Mouse (Mus musculus) megakaryocyte, embryonic 14.5 days (primary cell): ENCODE results near the gene Eef2k.

ENCODE experiments used
- FLI1 ChIP-seq: IDR thresholded peaks from 2 replicates; pipeline ENCODE4 v1.6.1; 2012; ENCODE audit warnings: low read length, inconsistent platforms, mixed read lengths
- GATA1 ChIP-seq: IDR thresholded peaks from 3 replicates; pipeline ENCODE4 v1.6.1; 2012; ENCODE audit warnings: mixed read lengths, low read length, inconsistent platforms, borderline replicate concordance

- TF ChIP-seq GATA1 (no peak), FLI1 (no peak)
These were observed at the start of gene Eef2k for GRCm38 (mm10) chr7:120842345-120843036.
